Mouse (Mus musculus): Measurements from ENCODE around the gene Pdf. TPM values are rescaled to one million over a fixed set of nuclear protein-coding genes. Genes with fewer than 3 reads are reported as not detected.

Gene Pdf
- 20.9 TPM for polyA plus RNA-seq (2014; fragmentation: Illumina TruSeq; extraction: RNeasy Lipid Tissue Mini Kit (QIAGEN cat#74804); ENCODE audit: insufficient read depth, low read depth, low replicate concordance)

GRCm38 (mm10) chr8:107048061-107048941, at the start of gene Pdf:
Gene Pdf, minus strand, starts transcription at chr8:107048614.

GRCm38 (mm10) chr8:107096366-107097036, 48.1 kb upstream of the Pdf start, which contains the start of gene Terf2:
Gene Terf2, minus strand, starts transcription at chr8:107096547.

DNA sequence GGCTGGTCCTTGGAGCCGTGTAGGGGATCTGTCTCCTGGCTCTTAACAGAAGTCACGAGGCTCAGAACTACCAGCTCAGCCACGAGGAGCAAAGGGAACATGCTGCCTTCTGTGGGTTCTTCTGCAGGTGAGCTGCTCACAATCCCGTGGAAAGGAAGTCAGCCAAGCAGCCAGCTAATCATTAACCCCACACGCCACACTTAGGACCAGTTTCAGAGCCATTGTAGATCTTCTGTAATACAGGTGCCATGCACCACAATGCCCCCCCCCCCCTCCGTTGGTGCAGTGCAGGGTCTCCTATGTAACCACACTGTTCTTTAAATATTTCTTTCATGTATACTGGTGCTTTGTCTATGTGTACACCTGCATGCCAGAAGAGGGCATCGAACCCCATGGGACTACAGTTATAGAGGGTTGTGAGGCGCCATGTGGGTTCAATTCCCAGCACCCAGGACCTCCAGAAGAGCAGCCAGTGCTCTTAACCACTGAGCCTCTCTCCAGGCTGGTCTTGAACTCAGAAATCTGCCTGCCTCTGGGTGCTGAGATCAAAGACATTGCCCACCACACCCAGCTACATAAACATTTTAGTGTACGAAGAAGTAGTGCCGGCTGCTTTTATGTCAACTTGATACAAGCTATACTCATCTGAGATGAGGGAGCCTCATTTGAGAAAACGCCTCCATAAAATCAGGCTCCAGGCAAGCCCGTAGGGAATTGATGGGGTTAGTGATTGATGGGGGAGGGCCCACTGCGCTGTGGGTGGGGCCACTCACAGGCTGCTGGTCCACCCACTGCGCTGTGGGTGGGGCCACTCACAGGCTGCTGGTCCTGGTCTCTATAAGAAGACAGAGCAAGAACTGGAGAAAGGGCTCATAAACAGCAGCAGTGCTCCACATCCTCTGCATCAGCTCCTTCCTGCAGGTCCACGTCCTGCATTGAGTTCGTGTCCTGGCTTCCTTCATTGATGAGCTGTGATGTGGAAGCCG, 17.4 kb upstream of the Pdf start, which contains the start of gene Tmed6:
Tmed6 (minus strand) TSS at position 134 of the 986 bp plus-strand sequence.

GRCm38 (mm10) chr8:107056076-107056972, 7.9 kb upstream of the Pdf start, which contains the start of the genes Cog8 and Nip7:
Gene Cog8, minus strand, starts transcription at chr8:107056689.
Gene Nip7, plus strand, starts transcription at chr8:107056877.

DNA sequence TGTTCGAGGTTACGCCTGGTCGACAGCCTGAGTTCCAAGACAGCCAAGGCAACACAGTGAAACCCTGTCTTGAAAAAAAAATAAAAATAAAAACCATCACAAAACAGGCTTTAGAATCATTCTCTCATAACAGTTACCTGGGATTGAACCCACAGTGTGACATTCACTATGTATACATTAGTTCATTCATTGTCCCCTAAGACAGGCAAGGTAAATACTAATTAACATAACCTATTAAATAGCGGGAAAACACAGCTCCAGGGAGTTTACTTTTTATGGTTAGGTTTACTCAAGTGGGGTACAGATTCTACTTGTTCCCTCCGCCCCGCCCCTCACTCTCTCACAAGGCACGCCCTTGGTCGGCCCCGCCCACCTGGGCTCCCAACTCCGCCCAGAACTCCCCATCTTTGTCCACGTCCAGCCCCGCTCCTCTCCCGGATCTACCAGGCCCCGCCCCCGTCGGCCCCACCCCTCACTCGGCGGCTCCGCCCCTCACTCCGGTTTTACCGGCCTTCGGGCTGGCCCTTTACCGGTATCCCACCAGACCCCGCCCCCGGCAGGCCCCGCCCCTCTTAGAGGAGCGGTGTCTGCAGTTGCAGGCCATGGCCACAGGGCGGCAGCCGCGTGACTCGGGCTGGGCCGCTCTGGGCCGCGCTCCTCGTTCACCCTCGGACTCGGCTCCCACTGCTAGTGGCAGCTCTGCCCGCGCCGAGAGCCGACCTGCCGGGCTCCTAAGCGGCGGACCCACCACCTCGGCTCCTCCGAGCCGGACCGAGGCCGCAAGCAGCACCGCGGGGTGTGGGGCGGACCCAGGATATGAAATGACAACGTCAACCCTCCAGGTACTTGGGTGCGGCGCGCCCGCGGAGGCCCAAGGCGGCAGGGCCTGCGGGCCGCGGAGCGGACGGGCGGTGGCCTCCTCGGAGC, 17.5 kb downstream of the Pdf start, which contains the start of gene Vps4a:
Vps4a (plus strand) TSS at position 573 of the 927 bp plus-strand sequence.

Other genes with a start within 250 kb of the Pdf start
- gene Has3, start 178.4 kb downstream of the Pdf start, polyA plus RNA-seq (2014; fragmentation: Illumina TruSeq; extraction: RNeasy Lipid Tissue Mini Kit (QIAGEN cat#74804); ENCODE audit: insufficient read depth, low read depth, low replicate concordance) = 0.24 TPM
- gene Utp4, start 155.0 kb downstream of the Pdf start, polyA plus RNA-seq (2014; fragmentation: Illumina TruSeq; extraction: RNeasy Lipid Tissue Mini Kit (QIAGEN cat#74804); ENCODE audit: insufficient read depth, low read depth, low replicate concordance) = 11.0 TPM
- gene Sntb2, start 112.9 kb downstream of the Pdf start, polyA plus RNA-seq (2014; fragmentation: Illumina TruSeq; extraction: RNeasy Lipid Tissue Mini Kit (QIAGEN cat#74804); ENCODE audit: insufficient read depth, low read depth, low replicate concordance) = 3.7 TPM
- 40.1 TPM for gene Vps4a, start 17.4 kb downstream of the Pdf start, polyA plus RNA-seq (2014; fragmentation: Illumina TruSeq; extraction: RNeasy Lipid Tissue Mini Kit (QIAGEN cat#74804); ENCODE audit: insufficient read depth, low read depth, low replicate concordance)
- gene Cog8, start 8.1 kb upstream of the Pdf start, polyA plus RNA-seq (2014; fragmentation: Illumina TruSeq; extraction: RNeasy Lipid Tissue Mini Kit (QIAGEN cat#74804); ENCODE audit: insufficient read depth, low read depth, low replicate concordance) = 16.0 TPM
- 34.0 TPM for gene Nip7, start 8.3 kb upstream of the Pdf start, polyA plus RNA-seq (2014; fragmentation: Illumina TruSeq; extraction: RNeasy Lipid Tissue Mini Kit (QIAGEN cat#74804); ENCODE audit: insufficient read depth, low read depth, low replicate concordance)
- 1.3 TPM for gene Tmed6, start 17.0 kb upstream of the Pdf start, polyA plus RNA-seq (2014; fragmentation: Illumina TruSeq; extraction: RNeasy Lipid Tissue Mini Kit (QIAGEN cat#74804); ENCODE audit: insufficient read depth, low read depth, low replicate concordance)
- 11.8 TPM for gene Terf2, start 47.9 kb upstream of the Pdf start, polyA plus RNA-seq (2014; fragmentation: Illumina TruSeq; extraction: RNeasy Lipid Tissue Mini Kit (QIAGEN cat#74804); ENCODE audit: insufficient read depth, low read depth, low replicate concordance)
- 64.0 TPM for gene Cyb5b, start 102.0 kb upstream of the Pdf start, polyA plus RNA-seq (2014; fragmentation: Illumina TruSeq; extraction: RNeasy Lipid Tissue Mini Kit (QIAGEN cat#74804); ENCODE audit: insufficient read depth, low read depth, low replicate concordance)
- 10.7 TPM for gene Nfat5, start 244.9 kb upstream of the Pdf start, polyA plus RNA-seq (2014; fragmentation: Illumina TruSeq; extraction: RNeasy Lipid Tissue Mini Kit (QIAGEN cat#74804); ENCODE audit: insufficient read depth, low read depth, low replicate concordance)

All from lung, adult 10 weeks (tissue).